Mouse (Mus musculus): Measurements from ENCODE around the gene Kazn.
A peak's percentile ranks its signal among the peaks of the same experiment; 100 is the strongest.

Gene Kazn

DNA sequence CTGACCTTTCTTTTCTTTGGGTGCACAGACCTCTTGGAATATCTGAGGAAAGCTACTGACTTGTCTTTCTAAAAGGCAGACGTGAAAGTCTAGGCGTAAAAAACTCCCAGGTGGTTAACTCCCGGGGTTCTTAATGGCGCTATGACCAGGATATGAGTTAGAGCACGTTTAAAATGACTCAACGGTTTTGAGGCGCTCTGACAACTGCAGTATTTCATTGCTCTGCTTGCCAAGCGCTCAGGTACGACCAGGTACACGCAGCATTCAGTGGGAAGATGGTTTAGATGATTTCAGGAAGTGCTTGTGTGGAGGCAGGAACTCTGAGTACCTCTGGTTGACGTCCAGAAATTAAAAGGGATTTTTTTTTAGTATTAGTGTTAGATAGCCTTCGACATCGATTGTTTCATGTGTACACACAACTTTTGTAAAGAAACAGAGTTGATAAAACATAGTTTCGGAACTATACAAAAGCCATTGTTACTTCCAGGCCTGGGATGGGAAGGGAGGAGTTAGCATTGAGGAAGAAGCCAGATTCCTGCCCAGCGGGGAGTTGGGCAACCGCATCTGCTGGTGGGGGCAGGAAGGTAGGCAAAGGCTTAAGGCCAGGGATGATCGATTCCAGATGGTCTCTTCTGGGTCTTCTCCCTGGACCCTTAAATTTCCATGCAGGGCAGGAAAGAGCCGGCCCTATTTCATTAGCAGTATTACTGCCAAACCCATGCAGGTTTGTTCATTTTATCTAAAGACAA is 167.8 kb downstream of the Kazn start:
- DNase-seq, result peak; percentile 70

DNA sequence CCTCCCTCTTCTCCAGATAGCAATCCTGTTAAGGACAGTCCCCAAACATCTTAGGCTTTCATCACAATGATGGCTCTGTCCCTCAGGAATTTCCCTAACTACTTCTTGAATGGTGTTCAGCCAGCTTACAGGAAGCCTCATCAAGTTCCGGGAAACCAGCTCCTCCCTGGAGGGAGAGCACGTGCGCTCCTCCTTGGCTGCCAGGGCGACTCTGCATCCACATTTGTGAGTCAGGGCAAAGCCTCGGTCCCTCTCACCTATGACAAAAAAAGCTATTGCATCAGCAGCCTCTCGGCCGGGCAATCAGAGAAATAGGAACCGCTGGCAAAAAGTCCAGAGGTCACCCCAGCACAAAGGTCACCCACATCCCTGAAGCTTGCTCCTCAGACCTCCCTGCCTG is 168.4 kb downstream of the Kazn start:
- no peak for DNase-seq

DNA sequence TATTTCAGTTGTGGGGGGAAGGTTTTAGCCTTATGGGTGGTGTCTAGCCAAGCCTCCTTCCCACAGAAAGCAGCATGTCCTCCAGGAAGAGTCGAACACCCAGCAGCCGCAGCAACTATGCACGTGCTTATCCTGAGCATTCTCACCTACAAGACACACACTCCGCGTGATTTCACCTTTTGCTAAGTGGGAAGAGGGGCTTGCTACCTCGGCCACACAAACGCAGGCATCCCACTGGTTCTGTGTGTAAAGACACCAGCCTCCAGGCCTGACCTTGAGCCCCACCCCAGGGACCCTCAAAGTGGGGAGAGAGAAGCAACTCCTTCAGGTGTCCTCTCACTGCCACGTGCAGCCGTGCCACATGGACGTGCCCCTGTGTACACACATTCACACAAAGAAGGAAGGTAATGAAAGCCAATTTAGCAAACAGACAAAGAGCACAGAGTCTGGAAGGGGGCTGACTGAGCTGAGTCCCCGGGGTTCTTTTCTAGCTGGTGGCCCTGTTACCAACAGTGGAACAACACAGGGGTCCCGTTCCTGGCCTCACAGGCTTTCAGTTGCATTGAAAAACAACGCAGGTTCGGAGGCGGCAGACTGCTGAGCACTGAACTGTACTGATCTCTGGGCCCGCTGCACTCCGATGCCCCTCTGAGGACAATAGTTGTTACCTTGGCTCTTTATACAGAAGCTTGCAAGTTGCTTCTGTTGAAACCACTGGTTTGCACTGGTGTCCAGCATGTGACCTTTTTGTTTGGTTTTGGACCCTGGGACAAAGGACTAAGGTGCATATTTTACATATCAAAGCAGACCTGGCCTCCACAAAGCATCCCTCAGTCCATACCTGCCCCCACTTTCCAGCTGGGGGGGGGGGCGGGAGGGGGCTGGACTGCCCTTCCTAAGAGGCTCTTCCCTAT is 170.0 kb downstream of the Kazn start:
- DNase-seq, result no peak

DNA sequence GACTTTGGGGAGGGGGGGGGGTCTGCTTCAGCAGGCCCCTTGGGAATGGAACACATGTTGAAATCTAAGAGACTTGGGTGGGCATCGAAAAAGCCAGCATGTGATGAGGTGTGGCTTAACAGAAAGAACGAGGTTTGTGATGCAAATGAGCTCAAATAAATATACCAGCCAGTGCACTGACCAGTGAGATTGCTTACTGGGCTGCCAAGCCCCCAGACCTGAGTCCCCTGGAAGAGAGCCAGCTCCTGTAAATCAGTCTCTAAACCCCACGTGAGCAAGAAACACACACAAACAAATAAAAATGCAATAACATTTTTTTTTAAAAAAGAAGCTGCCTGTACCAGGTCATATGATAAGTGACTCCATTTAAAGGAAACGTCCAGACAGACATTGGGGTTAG is 172.6 kb downstream of the Kazn start:
- DNase-seq, result no peak

DNA sequence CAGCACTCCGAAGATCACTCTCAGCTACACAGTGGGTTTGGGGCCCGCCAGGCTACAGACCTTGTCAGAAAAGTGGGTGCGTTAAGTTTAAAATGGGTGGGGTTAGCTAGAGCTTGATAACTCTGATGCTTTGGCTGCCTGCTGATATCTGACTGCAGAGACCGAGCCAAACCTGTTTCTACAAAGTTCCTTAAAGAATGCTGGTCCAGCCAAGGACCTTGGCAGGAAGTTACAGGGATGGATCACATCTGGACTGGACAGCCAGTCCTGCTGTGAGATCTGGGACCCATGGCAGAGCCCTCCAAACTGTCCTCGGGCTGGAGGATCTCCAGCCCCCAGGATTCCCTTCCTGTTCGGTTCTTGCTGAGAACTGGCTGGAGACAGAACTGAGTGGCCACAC is 173.4 kb downstream of the Kazn start:
- no peak for DNase-seq

DNA sequence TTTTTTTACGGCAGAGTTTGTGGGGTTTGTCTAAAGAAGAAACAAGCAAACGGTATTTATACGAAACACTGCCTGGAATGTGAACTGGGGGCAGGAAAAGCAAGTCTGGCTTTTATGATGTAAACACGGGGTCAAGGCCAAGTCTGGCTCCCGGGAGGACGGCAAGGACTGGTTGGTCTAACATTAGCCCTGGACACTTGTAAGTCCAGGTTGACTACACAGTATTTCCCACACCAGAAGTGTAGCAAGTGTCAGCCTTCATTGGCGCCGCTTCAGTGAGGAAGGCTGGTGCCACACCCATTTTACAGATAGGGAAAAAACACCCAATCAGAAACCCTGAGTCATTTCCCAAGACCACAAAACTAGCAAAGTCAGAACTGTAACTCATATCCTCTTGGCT is 173.9 kb downstream of the Kazn start:
- no peak for DNase-seq

DNA sequence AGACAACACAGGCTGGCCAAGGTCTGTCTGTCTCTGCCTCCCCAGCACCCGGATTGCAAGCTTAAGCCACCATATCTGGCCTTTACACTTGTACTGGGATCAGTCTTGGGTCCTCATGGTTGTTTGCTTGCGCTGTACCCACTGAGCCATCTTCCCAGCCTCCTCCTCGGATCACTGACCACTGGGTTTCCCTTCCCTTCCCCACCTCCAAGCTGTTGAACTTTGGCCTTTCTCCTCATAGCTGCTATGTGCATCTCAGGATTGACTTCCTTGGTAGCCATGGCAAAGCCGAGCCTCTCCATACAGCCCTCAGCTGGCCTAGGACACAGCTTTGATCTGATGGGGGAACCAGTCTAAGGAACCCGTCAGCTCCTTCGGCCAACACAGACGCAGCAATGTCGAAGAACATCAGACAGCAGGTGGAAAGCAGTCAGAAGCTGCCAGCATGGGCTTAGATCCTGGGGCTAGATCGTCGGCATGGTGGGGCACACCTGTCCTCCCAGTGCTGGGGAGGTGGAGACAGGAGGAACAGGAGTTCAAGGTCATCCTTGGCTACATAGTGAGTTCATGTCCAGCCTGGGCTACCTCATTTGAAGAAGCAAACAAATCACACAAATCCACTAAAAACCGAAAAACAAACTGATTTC is 174.5 kb downstream of the Kazn start:
- DNase-seq, result no peak

DNA sequence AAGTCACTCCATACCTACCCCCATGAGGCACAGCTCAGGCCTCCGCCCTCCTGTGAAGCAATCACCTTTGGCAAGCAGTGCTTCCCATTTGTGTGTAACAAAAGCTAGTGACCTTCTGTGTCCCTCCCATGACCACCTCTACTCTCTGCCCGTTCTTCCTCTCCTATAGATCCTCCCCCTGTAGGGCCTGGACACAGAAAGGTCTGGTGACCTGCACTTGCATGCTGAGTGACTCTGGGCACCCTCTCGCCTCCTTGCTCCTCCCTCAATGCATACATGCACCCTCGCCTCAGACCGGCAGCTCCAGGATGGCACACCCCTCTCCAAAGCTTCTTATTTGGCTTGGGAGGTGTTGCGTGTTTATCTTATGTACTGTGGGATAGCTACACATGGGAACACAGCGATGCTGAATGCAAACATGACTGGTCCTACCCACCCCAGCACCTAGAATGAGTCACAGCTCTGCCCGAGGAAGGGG is 176.1 kb downstream of the Kazn start:
- no peak for DNase-seq

DNA sequence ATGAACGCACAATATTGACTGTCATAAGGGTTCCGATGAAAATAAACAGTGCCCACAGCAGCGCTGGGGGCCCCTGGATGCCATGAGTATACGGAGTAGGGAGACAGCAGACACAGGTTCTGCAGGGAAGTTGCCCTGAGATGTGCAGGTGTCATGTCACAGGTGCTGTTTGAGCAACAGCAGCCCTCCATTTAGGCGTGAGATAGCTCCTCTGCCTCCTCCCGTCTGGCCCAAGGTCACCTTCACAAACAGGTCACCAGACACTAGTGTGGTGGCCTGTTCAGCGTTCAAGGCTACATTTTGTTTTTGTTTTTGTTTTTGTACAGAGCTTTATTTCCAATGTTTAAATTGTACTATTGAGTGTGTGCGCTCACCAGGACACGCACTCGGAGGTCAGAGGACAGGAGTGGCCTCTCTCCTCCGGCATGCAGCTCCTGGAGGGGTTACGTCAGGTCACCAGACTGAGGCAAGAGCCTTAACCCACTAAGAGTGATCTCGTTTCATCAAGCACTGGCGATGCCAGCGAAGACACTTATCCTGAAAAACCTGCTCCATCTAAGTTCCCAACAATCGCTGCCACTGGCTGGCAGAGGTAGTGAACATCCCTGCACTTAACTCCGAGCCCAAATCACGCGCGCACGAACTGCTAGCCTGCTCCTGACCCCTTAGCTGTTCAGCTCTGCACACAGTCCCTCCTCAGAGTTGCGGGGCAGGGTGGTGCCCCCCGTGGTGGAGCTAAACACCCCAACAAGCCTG is 177.5 kb downstream of the Kazn start:
- no peak for DNase-seq

DNA sequence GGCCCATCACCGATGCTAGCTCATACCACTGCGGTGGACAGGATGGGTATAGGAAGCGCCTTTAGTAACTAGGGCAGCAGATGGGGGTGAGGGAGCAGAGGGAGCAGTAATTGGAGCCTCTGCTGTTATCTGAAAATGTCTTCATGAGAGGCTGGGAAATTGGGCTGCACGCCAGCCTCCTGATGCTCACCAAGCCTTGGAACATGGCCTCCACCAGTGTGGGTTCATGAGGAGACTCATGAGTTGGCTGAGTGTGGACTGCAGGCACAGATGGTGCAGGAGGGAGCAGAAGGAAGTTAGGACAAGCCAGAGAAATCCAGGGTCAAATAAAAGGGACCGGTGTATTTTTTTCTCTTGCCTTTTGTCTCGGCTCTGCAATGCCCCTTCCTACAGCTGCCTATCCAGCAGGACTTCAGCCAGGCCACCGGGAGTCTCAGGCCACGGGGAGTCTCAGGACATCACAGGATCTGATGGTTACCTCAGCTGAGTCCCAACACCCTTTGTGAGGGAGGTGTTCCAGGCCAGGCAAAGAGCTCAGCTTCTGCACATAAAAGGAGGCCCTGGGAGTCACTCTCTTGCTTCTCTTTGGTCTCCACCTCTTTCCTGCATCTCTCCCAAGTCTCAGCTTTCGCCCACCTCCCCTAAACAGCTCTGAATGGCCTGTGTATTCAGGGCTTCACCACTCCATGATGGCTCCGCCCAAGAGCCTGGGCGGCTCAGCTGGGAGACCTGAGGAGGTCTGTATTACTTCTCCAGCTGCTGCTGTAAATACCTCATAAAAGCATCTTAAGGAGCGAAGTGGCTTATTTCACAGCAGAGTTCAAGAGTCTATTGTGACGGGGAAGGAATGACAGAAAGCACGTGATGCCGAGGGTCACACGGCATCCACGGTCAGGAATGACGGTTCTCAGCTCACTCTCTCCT is 178.5 kb downstream of the Kazn start:
- DNase-seq, result peak; percentile 95

DNA sequence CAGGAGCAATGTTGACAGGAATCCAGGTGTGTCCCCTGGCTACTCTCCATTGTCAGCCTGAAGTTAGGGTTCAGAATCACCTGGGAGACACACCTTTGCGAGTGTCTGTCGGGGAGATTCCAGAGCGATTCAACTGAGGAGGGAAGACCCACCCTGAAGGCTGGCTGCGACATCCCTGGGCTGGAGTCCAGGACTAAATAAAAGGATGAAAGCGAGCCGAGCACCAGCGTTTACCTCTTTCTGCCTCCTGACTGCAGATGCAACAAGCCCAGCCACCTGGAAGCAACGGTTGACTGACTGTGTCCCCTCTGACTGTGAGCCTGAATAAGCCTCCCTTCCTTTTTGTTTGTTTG is 179.4 kb downstream of the Kazn start:
- no peak for DNase-seq

DNA sequence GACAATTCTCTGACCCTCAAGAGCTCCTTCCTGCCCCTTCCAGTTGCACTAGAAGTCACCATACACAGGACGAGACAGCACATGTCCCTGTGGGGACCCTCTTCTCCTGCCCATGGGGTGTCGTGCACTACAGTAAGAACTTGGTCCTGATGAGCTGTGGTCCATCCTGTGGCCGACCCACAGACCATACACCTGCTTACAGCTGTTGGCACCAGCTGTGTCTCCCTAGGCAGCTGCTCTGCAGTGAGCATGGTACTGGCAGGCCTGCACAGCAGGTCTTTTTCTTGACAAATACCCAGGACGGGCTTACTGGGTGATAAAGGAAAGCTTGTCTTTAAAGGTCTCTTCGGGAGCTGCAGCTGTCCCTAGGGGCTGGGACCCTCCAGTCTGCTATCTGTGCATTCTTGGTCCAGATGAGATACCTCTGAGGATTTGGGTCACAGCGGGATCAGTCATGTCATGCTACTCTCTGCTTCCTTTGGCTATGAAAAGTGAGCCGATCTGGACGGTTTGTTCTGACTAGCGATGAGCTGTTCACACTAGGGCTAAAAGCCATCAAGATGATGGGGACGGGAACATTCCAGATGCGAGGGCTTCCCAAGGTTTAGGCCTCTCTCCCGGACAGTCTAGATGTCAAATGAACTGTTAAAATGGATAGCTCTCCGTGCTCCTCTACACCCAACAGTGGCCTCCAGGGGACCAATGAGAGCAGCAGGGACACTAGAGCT is 179.9 kb downstream of the Kazn start:
- DNase-seq, result no peak

DNA sequence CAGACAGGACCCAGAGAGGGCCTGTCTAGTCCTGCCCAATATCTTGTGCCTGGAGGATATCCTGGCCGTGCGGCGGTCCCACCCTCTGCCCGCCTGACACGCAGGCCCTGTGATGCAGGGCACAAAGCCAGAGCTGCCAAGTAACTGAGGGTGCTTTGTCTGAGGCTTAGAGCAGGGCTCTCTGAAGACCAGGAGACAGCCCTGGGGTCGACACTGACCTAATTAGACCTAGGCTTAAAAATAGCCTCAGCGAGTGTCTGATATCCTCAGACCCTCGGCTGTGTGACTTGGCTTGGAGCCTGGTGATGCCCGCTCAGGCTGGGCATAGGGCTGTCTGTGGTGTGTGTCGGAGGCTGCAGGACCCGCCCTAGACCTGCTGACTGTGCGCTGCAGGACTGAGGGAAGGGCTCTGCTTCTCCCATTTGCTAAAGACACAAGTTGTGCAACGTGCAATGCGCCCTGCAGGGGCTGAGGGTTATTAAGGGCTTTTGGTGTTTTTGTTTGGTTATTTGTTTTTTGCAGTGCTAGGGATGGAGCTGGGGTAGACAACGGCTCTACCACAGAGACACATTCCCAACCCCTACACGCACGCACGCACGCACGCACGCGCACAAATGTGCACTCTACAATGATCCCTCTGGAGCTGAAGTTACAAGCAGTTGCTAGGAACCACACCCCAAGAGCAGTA is 181.5 kb downstream of the Kazn start:
- no peak for DNase-seq

DNA sequence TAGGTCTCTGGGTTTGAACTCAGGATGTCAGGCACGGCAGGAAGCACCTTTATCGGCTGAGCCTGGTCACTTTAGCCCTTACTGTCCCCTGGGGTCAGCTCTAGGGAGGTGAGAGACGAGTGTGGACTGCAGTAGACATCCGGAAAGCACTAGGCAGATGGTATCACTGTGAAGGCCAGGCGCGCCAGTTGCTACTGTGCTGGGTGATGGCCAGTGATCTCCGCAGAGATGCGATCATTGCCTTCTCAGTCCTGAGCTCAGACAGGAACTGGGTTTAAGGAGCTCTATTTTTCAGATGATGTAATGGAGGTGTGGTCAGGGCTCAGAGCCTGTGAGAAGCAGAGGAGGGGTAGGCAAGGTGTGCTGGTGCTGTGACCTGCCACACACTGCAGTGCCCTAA is 183.6 kb downstream of the Kazn start:
- DNase-seq, result peak; percentile 79

DNA sequence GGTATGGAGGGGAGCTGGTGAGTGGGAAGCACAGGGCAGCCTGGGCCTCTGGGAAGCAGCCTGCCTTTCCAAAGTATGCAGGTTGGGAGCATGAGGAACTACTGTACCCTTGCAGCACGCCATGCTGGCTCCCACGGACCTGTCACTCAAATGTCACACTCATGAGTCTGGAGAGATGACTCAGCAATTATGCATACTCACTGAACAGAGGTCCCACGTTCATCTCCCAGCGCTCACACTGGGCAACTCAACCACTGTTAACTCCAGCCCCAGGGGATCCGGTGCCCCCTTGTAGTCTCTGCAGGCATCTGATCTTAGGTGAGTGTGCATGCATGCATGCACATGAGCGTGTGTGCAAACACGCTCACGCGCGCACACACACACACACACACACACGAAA is 184.6 kb downstream of the Kazn start:
- no peak for DNase-seq

DNA sequence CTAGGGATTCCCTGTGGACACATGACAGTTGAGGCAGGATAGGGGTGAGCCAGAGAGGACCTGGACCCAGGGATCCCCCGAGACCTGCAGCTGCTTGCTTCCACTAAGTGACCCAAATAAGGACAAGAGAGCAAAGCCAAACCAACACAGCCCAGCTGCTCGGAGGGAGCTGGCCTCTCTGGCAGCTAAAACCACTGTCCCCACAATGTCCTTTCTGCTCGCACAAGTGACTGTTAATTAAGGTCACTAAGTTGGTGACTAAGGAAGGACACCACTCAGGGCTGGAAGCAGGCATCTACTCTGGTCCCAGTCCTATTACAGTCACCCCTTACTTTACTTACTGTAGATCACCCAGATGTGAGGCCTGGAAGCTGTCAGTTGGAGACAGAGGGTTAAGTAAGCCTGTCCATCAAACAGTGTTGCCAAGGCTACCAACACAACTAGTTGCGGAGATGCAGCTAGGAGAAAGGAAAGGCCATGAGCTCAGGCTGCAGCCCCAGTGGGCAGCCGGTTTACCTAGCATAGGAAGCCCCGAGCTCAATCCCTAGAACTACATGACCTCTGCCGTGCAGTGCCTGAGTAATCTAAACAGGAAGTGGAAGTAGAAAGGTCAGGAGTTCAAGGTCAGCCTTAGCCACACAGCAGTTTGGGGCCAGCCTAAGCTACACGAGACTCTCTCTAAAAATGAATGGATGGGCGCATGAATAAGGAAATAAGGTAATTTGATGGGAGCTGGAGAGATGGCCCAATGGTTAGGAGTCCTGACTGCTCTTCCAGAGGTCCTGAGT is 185.3 kb downstream of the Kazn start:
- DNase-seq, result no peak

DNA sequence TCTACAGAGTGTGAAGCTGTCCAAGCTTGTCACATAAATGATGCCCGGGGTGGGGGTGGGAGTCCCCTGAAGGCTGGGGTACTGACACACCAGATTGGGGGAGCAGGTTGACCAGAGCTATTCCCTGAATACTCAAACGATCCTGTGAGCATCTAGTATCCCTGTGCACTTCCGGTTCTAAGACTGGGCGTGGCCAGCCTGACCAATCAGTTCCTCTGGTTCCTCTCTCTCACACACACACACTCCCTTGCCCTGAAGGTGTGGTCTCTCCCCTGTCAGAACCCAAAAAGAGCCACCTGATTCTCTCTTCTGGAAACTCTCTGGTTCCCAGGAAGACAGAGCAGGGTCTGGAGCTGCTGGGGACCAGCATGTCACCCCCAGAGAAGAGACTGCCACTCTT is 185.9 kb downstream of the Kazn start:
- DNase-seq, result no peak

DNA sequence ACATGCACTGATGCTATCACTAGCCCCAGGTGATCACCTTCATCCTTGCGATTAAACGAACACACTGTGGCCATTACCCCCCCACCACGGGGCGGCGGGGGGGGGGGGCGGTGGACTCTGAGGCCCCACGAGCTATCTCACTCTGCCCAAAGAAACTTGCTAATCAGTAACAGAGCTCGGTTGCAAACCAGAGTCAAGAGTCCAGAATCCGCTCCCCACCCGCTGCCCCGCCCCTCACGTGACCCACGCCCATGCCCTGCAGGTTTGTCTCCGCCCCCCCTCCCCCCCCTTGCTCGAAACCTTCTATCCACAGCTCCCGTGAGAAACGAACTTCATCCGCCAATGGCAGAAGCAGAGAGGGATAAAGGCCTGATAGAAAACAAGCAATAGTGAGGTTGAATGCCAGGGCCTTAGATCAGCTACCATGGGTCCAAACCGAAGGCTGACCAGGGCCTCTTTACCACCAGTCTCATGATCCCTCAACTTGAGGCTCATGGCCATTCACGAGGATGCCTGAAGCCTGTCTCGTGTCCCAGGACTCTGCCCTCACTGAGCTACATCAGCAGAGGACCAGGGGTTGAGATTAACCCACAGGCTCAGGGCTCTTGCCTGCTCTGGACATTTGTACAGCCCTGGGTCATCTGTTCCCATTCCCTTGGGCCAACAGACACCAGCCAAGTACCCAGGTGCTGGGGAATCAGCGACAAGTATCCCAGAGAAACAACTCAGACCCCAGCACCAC is 186.6 kb downstream of the Kazn start:
- peak; percentile 4 for DNase-seq
